Mouse (Mus musculus) liver, embryonic 16.5 days (tissue): ENCODE results near the gene Dynlt1a. TPM values are rescaled to one million over a fixed set of nuclear protein-coding genes. Genes with fewer than 3 reads are reported as not detected.
"Not testable (repeated sequence)": the region's sequence is repeated elsewhere in the genome, so short reads cannot be mapped to it uniquely, and the experiment has no call there.

Source experiments
- ATAC-seq: fragments of 200-750 bp; cut with Nextera tagmentation; 2 replicates; pipeline ENCODE4 v1.8.0; 2017; ENCODE audit warnings: low read depth, mild to moderate bottlenecking, moderate number of reproducible peaks, moderate library complexity
- H3K27ac ChIP-seq: fragments of 300-500 bp; sonication (generic); 2 replicates; pipeline ENCODE4 v1.5.1; 2014; ENCODE audit warnings: mild to moderate bottlenecking, low read length
- H3K27me3 ChIP-seq: fragments of 300-500 bp; sonication (generic); 2 replicates; pipeline ENCODE4 v1.6.1; 2014; ENCODE audit warnings: low read depth, low read length, mixed read lengths; ENCODE audit not compliant: control insufficient read depth, insufficient read depth
- H3K36me3 ChIP-seq: fragments of 300-500 bp; sonication (generic); 2 replicates; pipeline ENCODE4 v1.6.1; 2014; ENCODE audit warnings: mild to moderate bottlenecking; ENCODE audit not compliant: control insufficient read depth, insufficient read depth
- H3K4me1 ChIP-seq: fragments of 300-500 bp; sonication (generic); 2 replicates; pipeline ENCODE4 v1.6.1; 2014; ENCODE audit warnings: low read depth, low read length, mixed read lengths; ENCODE audit not compliant: control insufficient read depth
- H3K4me2 ChIP-seq: fragments of 300-500 bp; sonication (generic); 2 replicates; pipeline ENCODE4 v1.6.1; 2014; ENCODE audit warnings: low read depth, low read length, mixed read lengths
- H3K4me3 ChIP-seq: fragments of 300-500 bp; sonication (generic); 2 replicates; pipeline ENCODE4 v1.5.1; 2014; ENCODE audit warnings: low read depth, mild to moderate bottlenecking, low read length
- H3K9ac ChIP-seq: fragments of 300-500 bp; sonication (generic); 2 replicates; pipeline ENCODE4 v1.6.1; 2014; ENCODE audit warnings: low read depth, low read length
- H3K9me3 ChIP-seq: fragments of 300-500 bp; sonication (generic); replicated peaks from 2 replicates; pipeline ENCODE4 v1.6.1; 2016; ENCODE audit warnings: low read length; ENCODE audit not compliant: control insufficient read depth
- WGBS: fragments of 180-500 bp; shearing (Covaris S2); extraction: QIAGEN DNeasy Blood & Tissue Kit; methylation state at CpG from one replicate; pipeline ENCODE4 v1.1.7; 2014; ENCODE audit not compliant: insufficient replicate concordance; 5-methylcytosine and 5-hydroxymethylcytosine counted together
- polyA plus RNA-seq: library from polyadenylated mRNA; unstranded; fragments of >200 nt; fragmentation: Nextera tagmentation; extraction: Ambion mirVana; gene quantifications from 2 replicates; pipeline ENCODE4 v1.2.1, GENCODE M21; 2015

The Dynlt1a gene
- polyA plus RNA-seq, 1 experiment from 2014 or later: 5.5 TPM

DNA sequence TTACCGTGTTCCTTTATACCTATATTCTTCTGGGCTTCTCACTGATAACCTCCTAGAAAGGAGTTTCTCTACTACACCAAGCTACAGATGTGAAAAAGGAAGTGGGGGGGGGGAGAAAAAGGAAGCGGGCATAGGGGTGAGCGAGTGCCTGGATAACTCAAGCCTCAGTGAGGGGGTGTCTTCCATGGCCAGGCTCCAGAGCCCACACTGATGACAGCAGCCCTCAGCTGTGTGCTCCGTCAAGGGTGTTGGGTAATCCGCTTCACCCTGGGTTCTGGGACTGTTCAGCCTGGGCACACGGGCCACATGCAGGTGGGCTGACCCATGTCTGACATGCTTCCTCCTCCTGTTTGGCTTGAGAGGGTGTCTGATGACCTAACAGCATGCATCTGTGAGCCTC, 45.3 kb downstream of the Dynlt1a start:
- not testable (repeated sequence) for H3K4me2 ChIP-seq, H3K4me3 ChIP-seq, H3K36me3 ChIP-seq, ATAC-seq, H3K27ac ChIP-seq, H3K9me3 ChIP-seq, H3K27me3 ChIP-seq, H3K9ac ChIP-seq, H3K4me1 ChIP-seq
- WGBS: 43% methylated on average over 6 of the region's 6 CpGs

DNA sequence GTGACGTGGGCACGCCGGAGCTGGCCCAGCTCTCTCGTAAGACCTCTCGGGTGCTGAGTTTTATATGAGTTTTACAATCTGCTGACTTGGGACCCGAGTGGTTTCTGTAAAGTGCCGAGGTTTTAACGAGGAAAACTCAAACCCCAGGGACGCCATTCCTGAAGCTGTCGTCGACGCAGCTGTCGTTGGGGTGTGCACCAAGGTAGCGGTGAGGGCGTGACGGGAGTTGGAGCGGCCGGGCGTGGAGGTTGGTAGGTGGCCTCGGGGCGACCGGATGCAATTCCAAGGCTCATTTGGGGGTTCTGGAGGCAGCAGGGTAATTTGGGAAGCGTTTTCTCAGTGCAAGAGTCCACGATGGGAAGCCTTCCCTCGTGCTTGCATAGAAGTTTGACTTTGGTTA, 46.5 kb downstream of the Dynlt1a start:
- not testable (repeated sequence) for ATAC-seq, H3K27me3 ChIP-seq, H3K4me1 ChIP-seq, H3K9me3 ChIP-seq, H3K27ac ChIP-seq, H3K36me3 ChIP-seq, H3K9ac ChIP-seq
- Histone ChIP-seq H3K4me3 (peak overlapping the region; percentile 53), H3K4me2 (peak overlapping the region; percentile 49)
- WGBS: under 1% methylated on average over 22 of the region's 25 CpGs

DNA sequence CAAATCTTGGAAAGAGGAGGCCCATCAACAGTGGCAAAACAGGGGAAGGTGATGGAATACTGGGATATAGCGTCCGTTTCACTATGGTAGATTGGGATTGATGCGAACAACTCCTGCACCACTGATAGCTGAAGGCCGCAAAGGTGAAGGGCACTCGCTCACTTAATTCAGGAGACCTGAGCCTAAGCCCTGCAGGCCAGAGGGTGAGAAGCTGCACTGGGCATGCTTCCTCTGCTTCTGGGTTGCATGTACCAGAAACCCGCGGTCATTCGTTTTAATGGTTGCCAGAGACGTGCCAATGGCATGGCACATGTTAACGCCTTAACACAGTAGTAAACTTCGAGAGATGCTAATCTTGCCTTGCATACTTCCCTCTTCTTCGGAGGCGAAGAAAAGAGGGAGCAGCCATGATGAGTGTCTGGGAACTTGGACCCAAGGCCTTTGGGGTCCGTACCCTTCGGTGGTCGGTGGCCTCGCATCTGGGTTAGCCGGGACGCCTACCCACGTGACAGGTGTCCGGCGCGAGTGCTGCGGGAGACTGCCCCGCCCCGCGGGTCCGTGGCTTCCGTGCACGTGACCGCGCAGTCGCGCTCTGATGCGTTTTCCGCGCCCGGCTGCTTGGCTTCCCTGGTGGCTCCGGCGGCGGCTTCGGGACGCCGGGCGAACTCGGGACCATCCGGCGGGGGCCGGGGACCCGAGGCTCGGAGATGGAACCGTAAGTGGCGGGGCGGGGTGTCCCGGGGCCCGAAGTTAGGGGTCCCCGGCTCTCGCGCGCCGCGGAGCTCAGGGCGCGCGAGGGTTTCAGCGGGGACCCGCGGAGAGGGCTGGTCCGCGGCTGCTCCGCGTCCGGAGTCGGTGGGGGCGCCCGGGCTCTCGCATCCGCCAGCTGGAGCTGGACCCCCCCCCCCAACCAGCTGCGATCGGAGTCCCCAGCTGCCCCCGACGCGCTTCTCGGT, 47.1 kb downstream of the Dynlt1a start:
- peak; percentile 63 for ATAC-seq
- H3K27me3 ChIP-seq, H3K27ac ChIP-seq, H3K9me3 ChIP-seq, H3K4me1 ChIP-seq, H3K9ac ChIP-seq, H3K36me3 ChIP-seq: not testable (repeated sequence)
- Histone ChIP-seq H3K4me3 (peak overlapping the region; percentile 53), H3K4me2 (peak overlapping the region; percentile 49)
- WGBS: under 1% methylated on average over 51 of the region's 84 CpGs

DNA sequence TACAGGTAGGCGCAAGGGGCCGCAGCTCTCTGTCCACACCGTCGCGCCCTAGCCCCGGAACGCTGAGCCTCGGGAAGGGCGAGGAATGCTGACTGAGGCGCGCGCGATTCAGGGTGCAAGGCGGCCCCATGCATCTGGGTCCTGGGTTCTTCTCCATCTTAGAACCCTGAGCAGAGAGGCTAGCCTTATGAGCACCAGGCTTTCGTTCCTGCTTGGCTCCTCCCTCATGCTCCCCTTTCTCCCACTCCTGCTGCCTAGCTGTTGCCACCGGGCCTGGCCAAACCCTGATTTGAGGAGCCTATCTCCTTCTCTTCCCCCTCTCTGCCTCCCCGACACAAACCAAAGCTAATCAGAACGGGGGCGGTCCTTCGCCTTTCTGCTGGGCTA, 60.2 kb downstream of the Dynlt1a start:
- WGBS: 2% methylated on average over 16 of the region's 20 CpGs
- not testable (repeated sequence) for H3K9me3 ChIP-seq, ATAC-seq, H3K4me3 ChIP-seq, H3K9ac ChIP-seq, H3K27me3 ChIP-seq, H3K36me3 ChIP-seq, H3K4me2 ChIP-seq, H3K27ac ChIP-seq, H3K4me1 ChIP-seq

DNA sequence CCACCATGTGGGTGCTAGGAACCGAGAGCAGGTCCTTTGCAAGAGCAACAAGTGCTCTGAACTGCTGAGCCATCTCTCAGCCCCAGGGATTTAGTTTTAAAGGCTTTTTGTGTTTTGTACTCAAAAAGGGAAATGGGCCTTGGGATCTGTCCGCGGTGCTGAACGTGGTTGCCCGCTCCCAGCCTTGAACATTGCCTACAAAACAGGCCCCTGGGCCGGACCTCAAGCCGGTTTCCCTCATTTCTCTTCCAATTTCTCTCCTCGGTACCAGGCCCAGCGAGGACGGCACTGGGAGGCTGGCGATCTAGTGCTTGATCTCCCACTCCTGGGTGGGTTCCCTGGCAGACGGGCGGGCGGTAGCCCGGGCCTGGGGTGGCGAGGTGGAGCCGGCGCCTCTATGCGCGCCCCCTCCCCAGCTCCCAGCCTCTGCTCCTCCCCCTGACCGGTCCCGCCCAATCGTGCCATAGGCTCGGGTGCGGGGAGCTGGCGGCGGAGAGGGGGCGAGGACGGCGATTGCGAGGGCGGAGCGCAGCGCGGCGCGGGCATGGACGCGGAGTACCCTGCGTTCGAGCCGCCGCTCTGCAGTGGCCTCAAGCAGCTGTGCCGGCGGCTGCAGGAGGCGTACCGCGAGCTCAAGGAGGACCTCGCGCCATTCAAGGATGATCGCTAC, 60.8 kb downstream of the Dynlt1a start, which contains the start of gene Tmem181a:
Tmem181a (plus strand) TSS at position 461 of the 670 bp plus-strand sequence.
- WGBS: 0% methylated on average over 6 of the region's 51 CpGs
- not testable (repeated sequence) for H3K4me2 ChIP-seq, H3K4me1 ChIP-seq, H3K27ac ChIP-seq, H3K27me3 ChIP-seq, H3K36me3 ChIP-seq, H3K9me3 ChIP-seq, H3K9ac ChIP-seq, ATAC-seq, H3K4me3 ChIP-seq

Other genes with a start within 250 kb of the Dynlt1a start
- 0.96 and 1.0 TPM in 2 replicates for gene Serac1, start 237.8 kb downstream of the Dynlt1a start, polyA plus RNA-seq
- gene Gtf2h5, start 237.7 kb downstream of the Dynlt1a start, polyA plus RNA-seq: 64.1 and 68.9 TPM in 2 replicates
- gene Tulp4, start 211.1 kb downstream of the Dynlt1a start, polyA plus RNA-seq: 23.4 and 25.4 TPM in 2 replicates
- gene Tmem181a, start 60.6 kb downstream of the Dynlt1a start, polyA plus RNA-seq: 2.7 and 3.2 TPM in 2 replicates
- gene Dynlt1b, start 112.6 kb upstream of the Dynlt1a start, polyA plus RNA-seq: 198 and 205 TPM in 2 replicates